Mouse (Mus musculus): ENCODE measurements around the gene 4930432M17Rik. TPM values are rescaled to one million over a fixed set of nuclear protein-coding genes. Genes with fewer than 3 reads are reported as not detected.

The 4930432M17Rik gene
- polyA plus RNA-seq, 1 experiment, result not detected

- H3K4me2 ChIP-seq (ENCODE audit: low read depth), result no peak overlapping the region
- H3K4me3 ChIP-seq, result no peak overlapping the region
- no peaks in the 10 kb centered on the region for H3K36me3 ChIP-seq (ENCODE audit: control insufficient read depth, insufficient read depth)
- H3ac ChIP-seq (ENCODE audit: control insufficient read depth, insufficient read length), result no peak overlapping the region
- TF ChIP-seq TCF12 (IDR thresholded peaks at IDR 0.05; ENCODE audit: insufficient read depth, poor library complexity, severe bottlenecking), result no peak
- TF ChIP-seq MYOG (IDR thresholded peaks at IDR 0.05; ENCODE audit: control insufficient read depth in 1 of 3, insufficient read depth in 1 of 3, insufficient read length in 2 of 3, low read depth in 2 of 3), result no peak
- TF ChIP-seq POLR2A (IDR thresholded peaks at IDR 0.05; ENCODE audit: insufficient read length, low read depth), result no peak
- no peak for TF ChIP-seq TCF3 (IDR thresholded peaks at IDR 0.05; ENCODE audit: insufficient read length, low read depth)
- TF ChIP-seq USF1 (IDR thresholded peaks at IDR 0.05; ENCODE audit: low read depth), result no peak
- TF ChIP-seq E2F4 (IDR thresholded peaks at IDR 0.05; ENCODE audit: insufficient read depth), result no peak
- no peak for TF ChIP-seq MYOD1 (IDR thresholded peaks at IDR 0.05; ENCODE audit: control insufficient read depth in 1 of 3, insufficient read length in 2 of 3, low read depth in 2 of 3)
- TF ChIP-seq CEBPB (IDR thresholded peaks at IDR 0.05; ENCODE audit: insufficient read depth, poor library complexity, severe bottlenecking), result no peak
- no peak for TF ChIP-seq MAX (IDR thresholded peaks at IDR 0.05; ENCODE audit: low read depth)
- no peak for TF ChIP-seq REST (IDR thresholded peaks at IDR 0.05; ENCODE audit: insufficient read depth, insufficient read length)
- TF ChIP-seq POLR2AphosphoS2 (IDR thresholded peaks at IDR 0.05; ENCODE audit: insufficient read length, low read depth), result no peak
- no peak for TF ChIP-seq SRF (IDR thresholded peaks at IDR 0.05; ENCODE audit: control insufficient read depth, insufficient read length, low read depth)
- H3K27me3 ChIP-seq (ENCODE audit: control insufficient read depth, insufficient read depth, insufficient read length), result no peaks in the 10 kb centered on the region
- H3K79me2 ChIP-seq (ENCODE audit: control insufficient read depth, insufficient read depth), result no peaks in the 10 kb centered on the region
Observed at GRCm38 (mm10) chr3:121689697-121690096, 19.1 kb downstream of the 4930432M17Rik start.

- H3K27me3 ChIP-seq (ENCODE audit: control insufficient read depth, insufficient read depth, insufficient read length), result no peaks in the 10 kb centered on the region
- H3K4me3 ChIP-seq, result no peak overlapping the region
- TF ChIP-seq TCF3 (IDR thresholded peaks at IDR 0.05; ENCODE audit: insufficient read length, low read depth) (no peak), REST (IDR thresholded peaks at IDR 0.05; ENCODE audit: insufficient read depth, insufficient read length) (no peak), CEBPB (IDR thresholded peaks at IDR 0.05; ENCODE audit: insufficient read depth, poor library complexity, severe bottlenecking) (no peak), SRF (IDR thresholded peaks at IDR 0.05; ENCODE audit: control insufficient read depth, insufficient read length, low read depth) (no peak), TCF12 (IDR thresholded peaks at IDR 0.05; ENCODE audit: insufficient read depth, poor library complexity, severe bottlenecking) (no peak), USF1 (IDR thresholded peaks at IDR 0.05; ENCODE audit: low read depth) (no peak), E2F4 (IDR thresholded peaks at IDR 0.05; ENCODE audit: insufficient read depth) (no peak), MYOG (IDR thresholded peaks at IDR 0.05; ENCODE audit: control insufficient read depth in 1 of 3, insufficient read depth in 1 of 3, insufficient read length in 2 of 3, low read depth in 2 of 3) (no peak), MAX (IDR thresholded peaks at IDR 0.05; ENCODE audit: low read depth) (no peak), POLR2A (IDR thresholded peaks at IDR 0.05; ENCODE audit: insufficient read length, low read depth) (no peak), MYOD1 (IDR thresholded peaks at IDR 0.05; ENCODE audit: control insufficient read depth in 1 of 3, insufficient read length in 2 of 3, low read depth in 2 of 3) (no peak), POLR2AphosphoS2 (IDR thresholded peaks at IDR 0.05; ENCODE audit: insufficient read length, low read depth) (no peak)
- H3K36me3 ChIP-seq (ENCODE audit: control insufficient read depth, insufficient read depth), result no peaks in the 10 kb centered on the region
- H3ac ChIP-seq (ENCODE audit: control insufficient read depth, insufficient read length), result no peak overlapping the region
- no peaks in the 10 kb centered on the region for H3K79me2 ChIP-seq (ENCODE audit: control insufficient read depth, insufficient read depth)
- no peak overlapping the region for H3K4me2 ChIP-seq (ENCODE audit: low read depth)
Observed at GRCm38 (mm10) chr3:121693001-121693730, 22.6 kb downstream of the 4930432M17Rik start.

GRCm38 (mm10) chr3:121693746-121694145 lies 23.2 kb downstream of the 4930432M17Rik start:
- Histone ChIP-seq H3K79me2 (ENCODE audit: control insufficient read depth, insufficient read depth) (no peaks in the 10 kb centered on the region), H3K4me2 (ENCODE audit: low read depth) (no peak overlapping the region), H3K36me3 (ENCODE audit: control insufficient read depth, insufficient read depth) (no peaks in the 10 kb centered on the region), H3K27me3 (ENCODE audit: control insufficient read depth, insufficient read depth, insufficient read length) (no peaks in the 10 kb centered on the region), H3ac (ENCODE audit: control insufficient read depth, insufficient read length) (no peak overlapping the region), H3K4me3 (no peak overlapping the region)
- TF ChIP-seq SRF (IDR thresholded peaks at IDR 0.05; ENCODE audit: control insufficient read depth, insufficient read length, low read depth) (no peak), MYOG (IDR thresholded peaks at IDR 0.05; ENCODE audit: control insufficient read depth in 1 of 3, insufficient read depth in 1 of 3, insufficient read length in 2 of 3, low read depth in 2 of 3) (no peak), POLR2A (IDR thresholded peaks at IDR 0.05; ENCODE audit: insufficient read length, low read depth) (no peak), MAX (IDR thresholded peaks at IDR 0.05; ENCODE audit: low read depth) (no peak), CEBPB (IDR thresholded peaks at IDR 0.05; ENCODE audit: insufficient read depth, poor library complexity, severe bottlenecking) (no peak), TCF3 (IDR thresholded peaks at IDR 0.05; ENCODE audit: insufficient read length, low read depth) (no peak), MYOD1 (IDR thresholded peaks at IDR 0.05; ENCODE audit: control insufficient read depth in 1 of 3, insufficient read length in 2 of 3, low read depth in 2 of 3) (no peak), POLR2AphosphoS2 (IDR thresholded peaks at IDR 0.05; ENCODE audit: insufficient read length, low read depth) (no peak), USF1 (IDR thresholded peaks at IDR 0.05; ENCODE audit: low read depth) (no peak), REST (IDR thresholded peaks at IDR 0.05; ENCODE audit: insufficient read depth, insufficient read length) (no peak), E2F4 (IDR thresholded peaks at IDR 0.05; ENCODE audit: insufficient read depth) (no peak), TCF12 (IDR thresholded peaks at IDR 0.05; ENCODE audit: insufficient read depth, poor library complexity, severe bottlenecking) (no peak)

- Histone ChIP-seq H3K4me3 (no peak overlapping the region), H3K36me3 (ENCODE audit: control insufficient read depth, insufficient read depth) (no peaks in the 10 kb centered on the region), H3K27me3 (ENCODE audit: control insufficient read depth, insufficient read depth, insufficient read length) (no peaks in the 10 kb centered on the region), H3K4me2 (ENCODE audit: low read depth) (peak overlapping the region; percentile 42), H3ac (ENCODE audit: control insufficient read depth, insufficient read length) (no peak overlapping the region), H3K79me2 (ENCODE audit: control insufficient read depth, insufficient read depth) (no peaks in the 10 kb centered on the region)
- no peak for TF ChIP-seq E2F4 (IDR thresholded peaks at IDR 0.05; ENCODE audit: insufficient read depth)
- no peak for TF ChIP-seq TCF12 (IDR thresholded peaks at IDR 0.05; ENCODE audit: insufficient read depth, poor library complexity, severe bottlenecking)
- no peak for TF ChIP-seq MAX (IDR thresholded peaks at IDR 0.05; ENCODE audit: low read depth)
- no peak for TF ChIP-seq REST (IDR thresholded peaks at IDR 0.05; ENCODE audit: insufficient read depth, insufficient read length)
- TF ChIP-seq USF1 (IDR thresholded peaks at IDR 0.05; ENCODE audit: low read depth), result no peak
- no peak for TF ChIP-seq TCF3 (IDR thresholded peaks at IDR 0.05; ENCODE audit: insufficient read length, low read depth)
- no peak for TF ChIP-seq SRF (IDR thresholded peaks at IDR 0.05; ENCODE audit: control insufficient read depth, insufficient read length, low read depth)
- no peak for TF ChIP-seq CEBPB (IDR thresholded peaks at IDR 0.05; ENCODE audit: insufficient read depth, poor library complexity, severe bottlenecking)
- no peak for TF ChIP-seq MYOD1 (IDR thresholded peaks at IDR 0.05; ENCODE audit: control insufficient read depth in 1 of 3, insufficient read length in 2 of 3, low read depth in 2 of 3)
- no peak for TF ChIP-seq MYOG (IDR thresholded peaks at IDR 0.05; ENCODE audit: control insufficient read depth in 1 of 3, insufficient read depth in 1 of 3, insufficient read length in 2 of 3, low read depth in 2 of 3)
- no peak for TF ChIP-seq POLR2A (IDR thresholded peaks at IDR 0.05; ENCODE audit: insufficient read length, low read depth)
Observed at GRCm38 (mm10) chr3:121697169-121697568, 26.6 kb downstream of the 4930432M17Rik start.
